Mouse (Mus musculus) right cerebral cortex, postnatal 4 days (tissue): ENCODE measurements around the gene Nckap5.
A peak's percentile ranks its signal among the peaks of the same experiment; 100 is the strongest.
"Not testable (repeated sequence)": the region's sequence is repeated elsewhere in the genome, so short reads cannot be mapped to it uniquely, and the experiment has no call there.

Experiments used
- DNase-seq: peaks from one replicate; pipeline ENCODE4 v3.0.0-alpha.2; 2022

Gene Nckap5

GRCm38 (mm10) chr1:126153516-126154234 lies 676.9 kb downstream of the Nckap5 start:
- DNase-seq, result peak; percentile 78

- DNase-seq, result peak; percentile 16
These were observed 678.4 kb downstream of the Nckap5 start for GRCm38 (mm10) chr1:126152217-126152616.

GRCm38 (mm10) chr1:126149966-126150365 lies 680.6 kb downstream of the Nckap5 start:
- DNase-seq, result no peak

GRCm38 (mm10) chr1:126135717-126136116 lies 694.9 kb downstream of the Nckap5 start:
- no peak for DNase-seq

GRCm38 (mm10) chr1:126132316-126132715 lies 698.3 kb downstream of the Nckap5 start:
- DNase-seq, result no peak

GRCm38 (mm10) chr1:126129129-126129528 lies 701.5 kb downstream of the Nckap5 start:
- DNase-seq, result no peak

GRCm38 (mm10) chr1:126123111-126123510 lies 707.5 kb downstream of the Nckap5 start:
- DNase-seq, result no peak

GRCm38 (mm10) chr1:126120506-126120905 lies 710.1 kb downstream of the Nckap5 start:
- no peak for DNase-seq

GRCm38 (mm10) chr1:126116034-126116433 lies 714.6 kb downstream of the Nckap5 start:
- DNase-seq, result no peak

- no peak for DNase-seq
These were observed 724.8 kb downstream of the Nckap5 start for GRCm38 (mm10) chr1:126105673-126106256.

- no peak for DNase-seq
These were observed 736.3 kb downstream of the Nckap5 start for GRCm38 (mm10) chr1:126094346-126094745.

GRCm38 (mm10) chr1:126091979-126092378 lies 738.6 kb downstream of the Nckap5 start:
- DNase-seq, result not testable (repeated sequence)

- DNase-seq, result no peak
These were observed 743.4 kb downstream of the Nckap5 start for GRCm38 (mm10) chr1:126087181-126087580.

GRCm38 (mm10) chr1:126076312-126076711 lies 754.3 kb downstream of the Nckap5 start:
- no peak for DNase-seq

GRCm38 (mm10) chr1:126070861-126071260 lies 759.7 kb downstream of the Nckap5 start:
- no peak for DNase-seq

- DNase-seq, result no peak
These were observed 779.1 kb downstream of the Nckap5 start for GRCm38 (mm10) chr1:126051491-126051890.

- no peak for DNase-seq
These were observed 787.7 kb downstream of the Nckap5 start for GRCm38 (mm10) chr1:126042886-126043285.

GRCm38 (mm10) chr1:126027536-126027935 lies 803.1 kb downstream of the Nckap5 start:
- DNase-seq, result no peak

GRCm38 (mm10) chr1:126024518-126024917 lies 806.1 kb downstream of the Nckap5 start:
- peak; percentile 10 for DNase-seq

GRCm38 (mm10) chr1:126022959-126023358 lies 807.6 kb downstream of the Nckap5 start:
- no peak for DNase-seq

GRCm38 (mm10) chr1:126018654-126019053 lies 811.9 kb downstream of the Nckap5 start:
- not testable (repeated sequence) for DNase-seq

- DNase-seq, result no peak
These were observed 818.9 kb downstream of the Nckap5 start for GRCm38 (mm10) chr1:126011661-126012091.

GRCm38 (mm10) chr1:126007571-126007970 lies 823.0 kb downstream of the Nckap5 start:
- DNase-seq, result no peak

- no peak for DNase-seq
These were observed 824.9 kb downstream of the Nckap5 start for GRCm38 (mm10) chr1:126005672-126006071.

GRCm38 (mm10) chr1:125996540-125996939 lies 834.1 kb downstream of the Nckap5 start:
- DNase-seq, result no peak
